Mouse (Mus musculus): ENCODE data around the gene Prkaa2. TPM values are rescaled to one million over a fixed set of nuclear protein-coding genes. Genes with fewer than 3 reads are reported as not detected.

Gene Prkaa2
- total and polyA plus RNA-seq, 3 experiments = not detected

GRCm38 (mm10) chr4:104993140-104993874 lies 116.4 kb downstream of the Prkaa2 start (continued):
- no peak for TF ChIP-seq RAD21 (IDR thresholded peaks at IDR 0.05; ENCODE audit: low read depth, low read length)
- no peak for TF ChIP-seq CTCF (IDR thresholded peaks at IDR 0.05 in 2 of 3, conservative IDR thresholded peaks at IDR 0.05 in 1 of 3; ENCODE audit: control insufficient read depth in 1 of 3, insufficient read depth in 1 of 3, low read depth in 2 of 3, low read length in 3 of 3, poor library complexity in 1 of 3, severe bottlenecking in 1 of 3)
- no peak for TF ChIP-seq ZMIZ1 (IDR thresholded peaks at IDR 0.05; ENCODE audit: low read depth, low read length)
- TF ChIP-seq MYC (IDR thresholded peaks at IDR 0.05; ENCODE audit: low read depth, low read length) = peak; percentile 85
- no peak; the same call in 1 of the 2 replicates for TF ChIP-seq MAFK (IDR thresholded peaks at IDR 0.05; ENCODE audit: borderline replicate concordance, low read depth, low read length)
- no peak for TF ChIP-seq ZC3H11A (IDR thresholded peaks at IDR 0.05; ENCODE audit: low read depth, low read length)
- no peak; the same call in 1 of the 2 replicates for TF ChIP-seq NELFE (IDR thresholded peaks at IDR 0.05; ENCODE audit: low read depth, low read length)
- no peak for TF ChIP-seq MAZ (IDR thresholded peaks at IDR 0.05; ENCODE audit: low read depth, low read length)
- TF ChIP-seq BHLHE40 (IDR thresholded peaks at IDR 0.05; ENCODE audit: borderline replicate concordance, low read depth, low read length) = no peak; the same call in 1 of the 2 replicates
- TF ChIP-seq JUND (IDR thresholded peaks at IDR 0.05; ENCODE audit: low read depth, low read length) = peak; percentile 80
- TF ChIP-seq CHD1 (IDR thresholded peaks at IDR 0.05; ENCODE audit: low read depth, low read length) = no peak
- peak; percentile 97 for TF ChIP-seq ZNF384 (IDR thresholded peaks at IDR 0.05; ENCODE audit: low read depth, low read length)

- H3K27ac ChIP-seq (ENCODE audit: control insufficient read depth, low read depth, low read length) = peak overlapping the region; percentile 93
- H3K79me2 ChIP-seq (ENCODE audit: control insufficient read depth, insufficient read depth, low read length, poor library complexity) = no peaks in the 10 kb centered on the region; the same call in 1 of the 2 replicates
- H3K9ac ChIP-seq (ENCODE audit: control insufficient read depth, low read depth, low read length, poor library complexity, severe bottlenecking) = peak overlapping the region; percentile 64
- DNase-seq (ENCODE audit: low read depth, low spot score) = peak; percentile 77
- H3K4me3 ChIP-seq (ENCODE audit: control insufficient read depth in 1 of 2, insufficient read depth in 1 of 2, low read depth in 2 of 2, low read length in 2 of 2) = peak overlapping the region; percentile 27 to 40
- no peaks in the 10 kb centered on the region for H3K27me3 ChIP-seq (ENCODE audit: control insufficient read depth in 1 of 2, insufficient read depth in 2 of 2, low read length in 2 of 2)
- peaks cover 14 to 53% of the 10 kb centered on the region in 2 experiments for H3K4me1 ChIP-seq (ENCODE audit: control insufficient read depth in 1 of 2, insufficient read depth in 2 of 2, low read length in 2 of 2)
- no peaks in the 10 kb centered on the region for H3K9me3 ChIP-seq (replicated peaks; ENCODE audit: insufficient read depth, low read length)
- TF ChIP-seq ETS1 (IDR thresholded peaks at IDR 0.05; ENCODE audit: low read depth, low read length) (peak; percentile 60; the same call in 1 of the 2 replicates), TCF12 (IDR thresholded peaks at IDR 0.05; ENCODE audit: low read depth, low read length) (no peak), GATA1 (IDR thresholded peaks at IDR 0.05; ENCODE audit: low read depth, low read length) (no peak), USF1 (IDR thresholded peaks at IDR 0.05; ENCODE audit: low read depth, low read length) (no peak), MXI1 (IDR thresholded peaks at IDR 0.05; ENCODE audit: low read depth, low read length) (0 out of 2 replicates have a peak, but pooled peaks have one; percentile 3), ZNF384 (IDR thresholded peaks at IDR 0.05; ENCODE audit: low read depth, low read length) (peak; percentile 3; the same call in 1 of the 2 replicates), ELF1 (IDR thresholded peaks at IDR 0.05; ENCODE audit: low read depth, low read length) (no peak), SIN3A (IDR thresholded peaks at IDR 0.05; ENCODE audit: low read length) (no peak), EP300 (IDR thresholded peaks at IDR 0.05; ENCODE audit: low read depth in 1 of 2, low read length in 2 of 2) (peak in 1 of 2 experiments; percentile 37; a peak in 1 of 4 replicates)
- H3K36me3 ChIP-seq (ENCODE audit: control insufficient read depth in 1 of 2, insufficient read depth in 2 of 2, low read length in 2 of 2) = peaks cover 0 to 60% of the 10 kb centered on the region in 2 experiments; a peak in 2 of 4 replicates
Measured at GRCm38 (mm10) chr4:104992271-104992670, 117.4 kb downstream of the Prkaa2 start.
